21 mouse cellular contexts compared by ENCODE assay signal in genomic region chr5:124258026-124258425, GRCm38 (mm10). TPM values are rescaled to one million over a fixed set of nuclear protein-coding genes. Genes with fewer than 3 reads are reported as not detected.
DNase-seq lines count a peak whose midpoint lies in the region; ATAC-seq and TF ChIP-seq lines count a peak whose summit lies in the region.
"Had no signal": no experiment of that assay in that cellular context is flagged by ENCODE, and none has a peak within 500 bp of the region (broad histone marks: within the 10 kb centered on the region; RNA-seq: fewer than 3 reads in every experiment).

No protein-coding gene starts in this region.

- no peak overlapping the region for H3K4me2 ChIP-seq in midbrain, embryonic 11.5 days
- H3K4me2 ChIP-seq in midbrain, embryonic 15.5 days: no peak overlapping the region

- no peaks in the 10 kb centered on the region for H3K27me3 ChIP-seq in megakaryocyte, embryonic 14.5 days (replicated peaks)
- H3K27me3 ChIP-seq in midbrain, embryonic 11.5 days (ENCODE audit: control insufficient read depth, insufficient read depth, low read length): no peaks in the 10 kb centered on the region
- H3K27me3 ChIP-seq in midbrain, embryonic 15.5 days (replicated peaks): no peaks in the 10 kb centered on the region
- H3K27me3 ChIP-seq: CH12.LX, Patski had no signal

- intact Hi-C loops in heart, postnatal 10 days (cut with DNase I): loop anchor here (2.0 kb wide), 1 partner anchor 95 kb away; no protein-coding TSS in a partner anchor

- no peak for ATAC-seq in megakaryocyte, adult 5-6 weeks (ENCODE audit: poor library complexity, severe bottlenecking)
- no peak for ATAC-seq in midbrain, embryonic 11.5 days (ENCODE audit: low FRiP score)
- no peak for ATAC-seq in midbrain, embryonic 15.5 days (replicated peaks)
- ATAC-seq: activated CD4-positive, CD25-positive, alpha-beta regulatory T cell, adult 4 months; CD4-positive, CD25-positive, alpha-beta regulatory T cell, adult 4 months; Patski had no signal

- no peak overlapping the region for H3K9ac ChIP-seq in midbrain, embryonic 11.5 days (ENCODE audit: low read length)
- no peak overlapping the region for H3K9ac ChIP-seq in midbrain, embryonic 15.5 days

- 100% methylated on average over 1 of the region's 1 CpGs for WGBS in midbrain, embryonic 11.5 days
- 97% methylated on average over 1 of the region's 1 CpGs for WGBS in midbrain, embryonic 15.5 days

- H3K4me1 ChIP-seq in megakaryocyte, embryonic 14.5 days: peaks cover 53% of the 10 kb centered on the region
- no peaks in the 10 kb centered on the region for H3K4me1 ChIP-seq in midbrain, embryonic 11.5 days (ENCODE audit: control insufficient read depth, insufficient read depth, low read length)
- no peaks in the 10 kb centered on the region for H3K4me1 ChIP-seq in midbrain, embryonic 15.5 days

- peak; percentile 63 for DNase-seq in heart, adult 11 months
- no peak for DNase-seq in heart, postnatal 10 days
- DNase-seq in layer of hippocampus, adult 2 months (ENCODE audit: low spot score in 2 of 2): no peak
- no peak for DNase-seq in layer of hippocampus, postnatal 10 days (ENCODE audit: low spot score in 2 of 2)
- peak; percentile 51 for DNase-seq in midbrain, embryonic 11.5 days (ENCODE audit: low spot score, missing footprints)
- DNase-seq: adrenal gland, adult 2 months; adrenal gland, adult 8-10 months; adrenal gland, postnatal 10 days; adrenal gland, postnatal 14 days; adrenal gland, postnatal 25 days; adrenal gland, postnatal 36 days; B cell, adult 2 months; cerebellum, adult 11 months; cerebellum, adult 11-12 months had no signal

- TF ChIP-seq CTCF in layer of hippocampus, adult 2 months (conservative IDR thresholded peaks at IDR 0.05): no peak

- peaks cover 93% of the 10 kb centered on the region for H3K36me3 ChIP-seq in megakaryocyte, embryonic 14.5 days (replicated peaks; ENCODE audit: low read length)
- peaks cover 16% of the 10 kb centered on the region for H3K36me3 ChIP-seq in midbrain, embryonic 11.5 days (ENCODE audit: control insufficient read depth, insufficient read depth, low read length)
- H3K36me3 ChIP-seq in midbrain, embryonic 15.5 days (replicated peaks): peaks cover 31% of the 10 kb centered on the region

- 0 out of 2 replicates have a peak overlapping the region, but pooled peaks have one; percentile 10 for H3K27ac ChIP-seq in layer of hippocampus, adult 2 months
- H3K27ac ChIP-seq in midbrain, embryonic 11.5 days (ENCODE audit: low read depth, low read length): no peak overlapping the region
- H3K27ac ChIP-seq in midbrain, embryonic 15.5 days: no peak overlapping the region

- peaks cover 12% of the 10 kb centered on the region for H3K9me3 ChIP-seq in megakaryocyte, embryonic 14.5 days
- H3K9me3 ChIP-seq in midbrain, embryonic 11.5 days (ENCODE audit: control insufficient read depth, low read length): no peaks in the 10 kb centered on the region
- H3K9me3 ChIP-seq in midbrain, embryonic 15.5 days: no peaks in the 10 kb centered on the region

- no peak overlapping the region for H3K4me3 ChIP-seq in layer of hippocampus, adult 2 months
- H3K4me3 ChIP-seq in megakaryocyte, embryonic 14.5 days (replicated peaks): peak overlapping the region; percentile 5
- H3K4me3 ChIP-seq in midbrain, embryonic 11.5 days (ENCODE audit: low read depth, low read length): no peak overlapping the region
- no peak overlapping the region for H3K4me3 ChIP-seq in midbrain, embryonic 15.5 days

RNA-seq across cellular contexts. Expression of gene Pitpnm2, which starts 8.5 kb away (rescaled TPM):
- 10 to 100 TPM; 54.2 to 58.3 TPM for total RNA-seq in heart, postnatal 10 days (2021)
- total RNA-seq in layer of hippocampus, adult 2 months (2021): 100 to 1,000 TPM; 379 to 394 TPM
- total RNA-seq in layer of hippocampus, postnatal 10 days (2021): 100 to 1,000 TPM; 125 to 126 TPM
- 30.1 and 45.3 TPM in 2 replicates for polyA plus RNA-seq in megakaryocyte, embryonic 14.5 days (2012; ENCODE audit: insufficient read depth, low replicate concordance)
- total RNA-seq in megakaryocyte, adult 5-6 weeks (2015): 3.3 and 3.5 TPM in 2 replicates
- total RNA-seq in megakaryocyte, adult 5-6 weeks (2017): 1.2 and 7.6 TPM in 2 replicates
- 4.6 and 5.0 TPM in 2 replicates for polyA plus RNA-seq in midbrain, embryonic 11.5 days (2014; fragmentation: Nextera tagmentation; extraction: Ambion mirVana)
- 11.8 and 13.0 TPM in 2 replicates for polyA plus RNA-seq in midbrain, embryonic 15.5 days (2015; fragmentation: Nextera tagmentation; extraction: Ambion mirVana)

Comparison
In these comparisons a context has a peak if more than half of its experiments do, and no peak if none do; other contexts are left out.
1. DNase-seq: peak in heart, adult 11 months (single experiment) and midbrain, embryonic 11.5 days (single experiment); none in heart, postnatal 10 days (0 of 2), layer of hippocampus, adult 2 months (0 of 2) and layer of hippocampus, postnatal 10 days (0 of 2).
2. RNA of gene Pitpnm2, which starts 8.5 kb away (total RNA-seq): 379 to 394 TPM in layer of hippocampus, adult 2 months, 125 to 126 TPM in layer of hippocampus, postnatal 10 days and 54.2 to 58.3 TPM in heart, postnatal 10 days; 1.2 to 7.6 TPM in megakaryocyte, adult 5-6 weeks; every median in the first group is over 4 times any median in the second.